Mouse (Mus musculus): ENCODE measurements around the gene Rrp36. TPM values are rescaled to one million over a fixed set of nuclear protein-coding genes. Genes with fewer than 3 reads are reported as not detected.
A peak's percentile ranks its signal among the peaks of the same experiment; 100 is the strongest.

The Rrp36 gene
- polyA plus RNA-seq, 1 experiment: 48.5 TPM

DNA sequence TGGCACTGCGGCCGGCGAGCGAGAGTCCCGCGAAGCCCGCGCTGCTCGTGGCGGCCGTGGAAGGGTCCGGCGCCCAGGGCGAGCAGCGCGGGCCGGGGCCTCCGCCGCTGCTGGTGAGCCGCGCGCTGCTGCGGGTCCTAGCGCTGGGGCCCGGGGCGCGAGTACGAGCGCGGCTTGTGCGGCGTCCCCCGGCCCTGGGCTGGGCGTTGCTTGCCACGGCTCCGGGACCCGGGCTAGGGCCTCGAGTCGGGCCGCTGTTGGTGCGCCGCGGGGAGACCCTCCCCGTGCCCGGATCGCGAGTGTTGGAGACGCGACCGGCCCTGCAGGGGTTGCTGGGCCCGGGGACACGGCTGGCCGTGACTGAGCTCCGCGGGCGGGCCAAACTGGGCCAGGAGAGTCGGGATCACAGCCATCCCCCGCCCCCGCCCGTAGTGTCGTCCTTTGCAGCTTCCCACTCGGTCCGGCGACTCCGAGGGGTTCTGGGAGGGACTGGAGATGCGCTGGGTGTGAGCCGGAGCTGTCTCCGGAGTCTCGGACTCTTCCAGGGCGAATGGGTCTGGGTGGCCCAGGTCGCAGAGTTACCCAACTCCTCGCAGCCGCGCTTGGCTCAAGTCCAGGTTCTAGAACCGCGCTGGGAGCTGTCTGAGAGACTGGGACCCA is 37.6 kb upstream of the Rrp36 start:
- no peaks in the 10 kb centered on the region for H3K27me3 ChIP-seq (ENCODE audit: control insufficient read depth, insufficient read depth, low read length, poor library complexity, severe bottlenecking)
- no peak for TF ChIP-seq CTCF (IDR thresholded peaks at IDR 0.05; ENCODE audit: low read depth, low read length)
- no peak for TF ChIP-seq POLR2A (IDR thresholded peaks at IDR 0.05; ENCODE audit: insufficient read depth, low read length)
- TF ChIP-seq EP300 (IDR thresholded peaks at IDR 0.05; ENCODE audit: insufficient read depth, low read depth, low read length): no peak
- H3K9me3 ChIP-seq (replicated peaks; ENCODE audit: control insufficient read depth, insufficient read depth, low read length, poor library complexity, severe bottlenecking): no peaks in the 10 kb centered on the region
- H3K4me3 ChIP-seq (ENCODE audit: low read depth, low read length): peak overlapping the region; percentile 84
- H3K27ac ChIP-seq (ENCODE audit: insufficient read depth, low read length): no peak overlapping the region
- H3K4me1 ChIP-seq (ENCODE audit: control insufficient read depth, insufficient read depth, low read length): no peaks in the 10 kb centered on the region
- H3K9ac ChIP-seq (ENCODE audit: low read depth, poor library complexity, severe bottlenecking): peak overlapping the region; percentile 98
- 0 out of 2 replicates have a peak, but pooled peaks cover 5% of the 10 kb centered on the region for H3K36me3 ChIP-seq (ENCODE audit: control insufficient read depth, insufficient read depth, low read length, poor library complexity, severe bottlenecking)

GRCm38 (mm10) chr17:46710959-46711597 is 36.9 kb upstream of the Rrp36 start, which contains the start of gene Pex6:
TSS of gene Pex6 (plus strand) at chr17:46711463.
- H3K9me3 ChIP-seq (replicated peaks; ENCODE audit: control insufficient read depth, insufficient read depth, low read length, poor library complexity, severe bottlenecking): no peaks in the 10 kb centered on the region
- H3K9ac ChIP-seq (ENCODE audit: low read depth, poor library complexity, severe bottlenecking): peak within 1 kb of the TSS; percentile 98
- peak within 1 kb of the TSS; percentile 70; the same call in 1 of the 2 replicates for H3K27ac ChIP-seq (ENCODE audit: insufficient read depth, low read length)
- peak within 1 kb of the TSS; percentile 84 for H3K4me3 ChIP-seq (ENCODE audit: low read depth, low read length)
- no peaks in the 10 kb centered on the region for H3K27me3 ChIP-seq (ENCODE audit: control insufficient read depth, insufficient read depth, low read length, poor library complexity, severe bottlenecking)
- H3K36me3 ChIP-seq (ENCODE audit: control insufficient read depth, insufficient read depth, low read length, poor library complexity, severe bottlenecking): 0 out of 2 replicates have a peak, but pooled peaks cover 5% of the 10 kb centered on the region
- TF ChIP-seq CTCF (IDR thresholded peaks at IDR 0.05; ENCODE audit: low read depth, low read length): no peak
- TF ChIP-seq POLR2A (IDR thresholded peaks at IDR 0.05; ENCODE audit: insufficient read depth, low read length): peak; percentile 87
- TF ChIP-seq EP300 (IDR thresholded peaks at IDR 0.05; ENCODE audit: insufficient read depth, low read depth, low read length): no peak
- no peaks in the 10 kb centered on the region for H3K4me1 ChIP-seq (ENCODE audit: control insufficient read depth, insufficient read depth, low read length)

GRCm38 (mm10) chr17:46706375-46707089 is 32.4 kb upstream of the Rrp36 start:
- peaks cover 4% of the 10 kb centered on the region for H3K4me1 ChIP-seq (ENCODE audit: control insufficient read depth, insufficient read depth, low read length)
- no peak overlapping the region for H3K9ac ChIP-seq (ENCODE audit: low read depth, poor library complexity, severe bottlenecking)
- no peak overlapping the region for H3K4me3 ChIP-seq (ENCODE audit: low read depth, low read length)
- no peaks in the 10 kb centered on the region for H3K9me3 ChIP-seq (replicated peaks; ENCODE audit: control insufficient read depth, insufficient read depth, low read length, poor library complexity, severe bottlenecking)
- no peak overlapping the region for H3K27ac ChIP-seq (ENCODE audit: insufficient read depth, low read length)
- no peaks in the 10 kb centered on the region for H3K27me3 ChIP-seq (ENCODE audit: control insufficient read depth, insufficient read depth, low read length, poor library complexity, severe bottlenecking)
- H3K36me3 ChIP-seq (ENCODE audit: control insufficient read depth, insufficient read depth, low read length, poor library complexity, severe bottlenecking): no peaks in the 10 kb centered on the region
- TF ChIP-seq EP300 (IDR thresholded peaks at IDR 0.05; ENCODE audit: insufficient read depth, low read depth, low read length): no peak
- no peak for TF ChIP-seq POLR2A (IDR thresholded peaks at IDR 0.05; ENCODE audit: insufficient read depth, low read length)
- TF ChIP-seq CTCF (IDR thresholded peaks at IDR 0.05; ENCODE audit: low read depth, low read length): no peak

DNA sequence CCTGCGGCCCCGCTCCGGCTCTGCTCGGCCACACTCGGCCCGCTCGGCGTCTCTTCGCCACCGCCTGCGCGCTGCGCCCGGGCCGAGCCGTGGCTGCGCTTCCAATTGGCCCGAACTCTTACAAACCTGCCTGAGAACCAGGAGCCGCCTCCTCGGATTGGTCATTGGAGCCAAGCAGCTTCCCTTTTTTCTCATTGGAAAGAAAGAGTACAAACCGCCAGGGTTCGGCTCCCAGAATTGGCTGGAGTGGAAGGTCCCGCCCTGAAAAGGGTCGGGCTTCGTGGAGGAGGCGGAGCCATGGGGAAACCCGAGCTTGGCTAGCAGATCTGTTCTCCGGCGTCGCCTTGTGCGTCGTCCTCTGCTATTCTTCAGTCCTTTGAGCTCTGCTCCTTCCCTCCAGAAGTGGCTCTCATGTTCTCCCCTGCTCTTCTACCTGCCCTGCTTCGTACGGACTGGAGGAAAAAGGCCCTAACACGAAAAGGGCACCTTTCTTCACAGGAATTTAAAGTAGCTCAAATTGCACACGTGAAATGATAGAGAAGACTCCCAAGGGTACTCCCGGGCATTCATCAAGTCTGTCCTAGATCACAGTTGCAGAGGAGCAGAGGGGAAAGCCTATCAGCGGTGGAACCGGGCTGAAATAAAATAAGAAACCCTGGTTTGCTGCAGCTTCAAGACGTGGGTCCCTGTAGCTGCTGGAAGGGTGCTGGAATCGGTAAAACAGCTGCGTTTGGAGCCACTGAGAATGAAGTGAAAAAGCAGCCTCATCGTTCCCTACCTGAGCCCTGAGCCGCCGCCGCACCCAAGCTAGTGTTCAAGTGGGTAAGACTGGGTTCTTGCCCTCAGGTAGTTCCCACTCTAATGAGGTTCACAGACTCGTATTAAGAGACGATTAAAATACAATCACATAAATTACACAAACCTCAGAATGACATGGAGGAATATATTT is 31.0 kb upstream of the Rrp36 start, which contains the start of gene Ppp2r5d:
Ppp2r5d (minus strand) TSS at position 225 of the 949 bp plus-strand sequence.
- Histone ChIP-seq H3K4me3 (ENCODE audit: low read depth, low read length) (peak within 1 kb of the TSS; percentile 84), H3K9me3 (replicated peaks; ENCODE audit: control insufficient read depth, insufficient read depth, low read length, poor library complexity, severe bottlenecking) (no peaks in the 10 kb centered on the region), H3K27me3 (ENCODE audit: control insufficient read depth, insufficient read depth, low read length, poor library complexity, severe bottlenecking) (no peaks in the 10 kb centered on the region), H3K27ac (ENCODE audit: insufficient read depth, low read length) (peak within 1 kb of the TSS; percentile 64), H3K4me1 (ENCODE audit: control insufficient read depth, insufficient read depth, low read length) (peaks cover 4% of the 10 kb centered on the region), H3K9ac (ENCODE audit: low read depth, poor library complexity, severe bottlenecking) (peak within 1 kb of the TSS; percentile 98), H3K36me3 (ENCODE audit: control insufficient read depth, insufficient read depth, low read length, poor library complexity, severe bottlenecking) (no peaks in the 10 kb centered on the region)
- TF ChIP-seq EP300 (IDR thresholded peaks at IDR 0.05; ENCODE audit: insufficient read depth, low read depth, low read length) (no peak), POLR2A (IDR thresholded peaks at IDR 0.05; ENCODE audit: insufficient read depth, low read length) (peak; percentile 98)
